Comparison of ENCODE assay signal across 30 mouse cellular contexts in genomic region chr19:10803751-10804150, GRCm38 (mm10). TPM values are rescaled to one million over a fixed set of nuclear protein-coding genes. Genes with fewer than 3 reads are reported as not detected.
DNase-seq lines count a peak whose midpoint lies in the region; ATAC-seq and TF ChIP-seq lines count a peak whose summit lies in the region.
"Had no signal": no experiment of that assay in that cellular context is flagged by ENCODE, and none has a peak within 500 bp of the region (broad histone marks: within the 10 kb centered on the region; RNA-seq: fewer than 3 reads in every experiment).

No protein-coding gene starts in this region.

- TF ChIP-seq POLR2A in cerebellum, adult 2 months (IDR thresholded peaks at IDR 0.05; ENCODE audit: borderline replicate concordance, insufficient read depth, low read length): no peak

- WGBS in cerebellum, adult 2 months: 45% methylated on average over 5 of the region's 5 CpGs
- WGBS in midbrain, embryonic 11.5 days: 76% methylated on average over 5 of the region's 5 CpGs
- 68% methylated on average over 5 of the region's 5 CpGs for WGBS in midbrain, embryonic 13.5 days
- 6% methylated on average over 4 of the region's 5 CpGs for WGBS in macrophage (ENCODE audit: missing documents)

- DNase-seq in cerebellum, adult 2 months: peak in 1 of 2 experiments; percentile 18
- no peak for DNase-seq in cerebellum, postnatal 14 days
- DNase-seq in midbrain, embryonic 11.5 days (ENCODE audit: low spot score, missing footprints): peak; percentile 53
- DNase-seq in layer of hippocampus, adult 8-10 months (ENCODE audit: low spot score in 2 of 2): no peak
- no peak for DNase-seq in spleen, postnatal 10 days (ENCODE audit: low spot score in 2 of 2)
- DNase-seq in heart, adult 9 months (ENCODE audit: low spot score in 2 of 2): no peak
- DNase-seq: adrenal gland, postnatal 36 days; cerebellum, adult 18-20 months; heart, adult 11 months; heart, postnatal 10 days; kidney, adult 9 months; kidney, postnatal 14 days; layer of hippocampus, postnatal 36 days; midbrain, embryonic 14.5 days; retina, postnatal 1 day; right cerebral cortex, postnatal 4 days; thymus, postnatal 25 days had no signal

- no peaks in the 10 kb centered on the region for H3K9me3 ChIP-seq in midbrain, embryonic 11.5 days (ENCODE audit: control insufficient read depth, low read length)
- H3K9me3 ChIP-seq in midbrain, embryonic 13.5 days: no peaks in the 10 kb centered on the region
- H3K9me3 ChIP-seq: embryonic facial prominence, embryonic 15.5 days; forebrain, embryonic 15.5 days; heart, embryonic 12.5 days; limb, embryonic 15.5 days; neural tube, embryonic 13.5 days; stomach, embryonic 15.5 days had no signal

- H3K4me3 ChIP-seq in cerebellum, adult 2 months (replicated peaks; ENCODE audit: insufficient read depth, low read depth, low read length): no peak overlapping the region
- no peak overlapping the region for H3K4me3 ChIP-seq in midbrain, embryonic 11.5 days (ENCODE audit: low read depth, low read length)
- no peak overlapping the region for H3K4me3 ChIP-seq in midbrain, embryonic 13.5 days (replicated peaks)
- H3K4me3 ChIP-seq in macrophage (ENCODE audit: inconsistent target): no peak overlapping the region
- H3K4me3 ChIP-seq: embryonic facial prominence, embryonic 15.5 days; forebrain, embryonic 15.5 days; heart, embryonic 12.5 days; limb, embryonic 15.5 days; myocyte; neural tube, embryonic 13.5 days; stomach, embryonic 15.5 days had no signal

- no peak for ATAC-seq in midbrain, embryonic 11.5 days (ENCODE audit: low FRiP score)
- ATAC-seq in midbrain, embryonic 13.5 days: no peak
- ATAC-seq: forebrain, embryonic 15.5 days; hindbrain, postnatal 0 days; intestine, embryonic 16.5 days had no signal

- no peak overlapping the region for H3K9ac ChIP-seq in midbrain, embryonic 11.5 days (ENCODE audit: low read length)
- no peak overlapping the region for H3K9ac ChIP-seq in midbrain, embryonic 13.5 days (replicated peaks)
- H3K9ac ChIP-seq: embryonic facial prominence, embryonic 15.5 days; forebrain, embryonic 15.5 days; heart, embryonic 12.5 days; limb, embryonic 15.5 days; neural tube, embryonic 13.5 days; stomach, embryonic 15.5 days had no signal

- no peaks in the 10 kb centered on the region for H3K27me3 ChIP-seq in cerebellum, adult 2 months (ENCODE audit: control insufficient read depth, insufficient read depth, low read length)
- H3K27me3 ChIP-seq in midbrain, embryonic 11.5 days (ENCODE audit: control insufficient read depth, insufficient read depth, low read length): no peaks in the 10 kb centered on the region
- H3K27me3 ChIP-seq in midbrain, embryonic 13.5 days: no peaks in the 10 kb centered on the region
- H3K27me3 ChIP-seq: embryonic facial prominence, embryonic 15.5 days; forebrain, embryonic 15.5 days; limb, embryonic 15.5 days; neural tube, embryonic 13.5 days; stomach, embryonic 15.5 days had no signal

- H3K36me3 ChIP-seq in midbrain, embryonic 11.5 days (ENCODE audit: control insufficient read depth, insufficient read depth, low read length): no peaks in the 10 kb centered on the region
- no peaks in the 10 kb centered on the region for H3K36me3 ChIP-seq in midbrain, embryonic 13.5 days
- H3K36me3 ChIP-seq in macrophage (ENCODE audit: inconsistent target): no peaks in the 10 kb centered on the region
- H3K36me3 ChIP-seq: embryonic facial prominence, embryonic 15.5 days; forebrain, embryonic 15.5 days; heart, embryonic 12.5 days; limb, embryonic 15.5 days; neural tube, embryonic 13.5 days; stomach, embryonic 15.5 days had no signal

- TF ChIP-seq CTCF in cerebellum, adult 2 months (IDR thresholded peaks at IDR 0.05; ENCODE audit: borderline replicate concordance, insufficient read depth, low read depth, low read length): no peak

- H3K27ac ChIP-seq in cerebellum, adult 2 months (ENCODE audit: insufficient read depth, low read length): 0 out of 2 replicates have a peak overlapping the region, but pooled peaks have one; percentile 24
- no peak overlapping the region for H3K27ac ChIP-seq in midbrain, embryonic 11.5 days (ENCODE audit: low read depth, low read length)
- H3K27ac ChIP-seq in midbrain, embryonic 13.5 days: no peak overlapping the region
- peak overlapping the region; percentile 49 for H3K27ac ChIP-seq in macrophage
- H3K27ac ChIP-seq: embryonic facial prominence, embryonic 15.5 days; forebrain, embryonic 15.5 days; hindbrain, postnatal 0 days; limb, embryonic 15.5 days; neural tube, embryonic 13.5 days; stomach, embryonic 15.5 days had no signal

- no peak overlapping the region for H3K4me2 ChIP-seq in midbrain, embryonic 11.5 days
- no peak overlapping the region for H3K4me2 ChIP-seq in midbrain, embryonic 13.5 days (replicated peaks)
- H3K4me2 ChIP-seq: embryonic facial prominence, embryonic 15.5 days; forebrain, embryonic 15.5 days; heart, embryonic 12.5 days; limb, embryonic 15.5 days; neural tube, embryonic 13.5 days; stomach, embryonic 15.5 days had no signal

- H3K4me1 ChIP-seq in cerebellum, adult 2 months (ENCODE audit: control insufficient read depth, insufficient read depth, low read length): peaks cover 41% of the 10 kb centered on the region
- no peaks in the 10 kb centered on the region for H3K4me1 ChIP-seq in midbrain, embryonic 11.5 days (ENCODE audit: control insufficient read depth, insufficient read depth, low read length)
- 0 out of 2 replicates have a peak, but pooled peaks cover under 1% of the 10 kb centered on the region for H3K4me1 ChIP-seq in midbrain, embryonic 13.5 days (replicated peaks)
- H3K4me1 ChIP-seq: embryonic facial prominence, embryonic 15.5 days; heart, embryonic 12.5 days; limb, embryonic 15.5 days; neural tube, embryonic 13.5 days; stomach, embryonic 15.5 days had no signal

- no peaks in the 10 kb centered on the region for H3K79me2 ChIP-seq in macrophage (ENCODE audit: inconsistent target)

RNA-seq across cellular contexts. Expression of gene Cd6, which starts 26.1 kb away (rescaled TPM):
- polyA plus RNA-seq in cerebellum, adult 2 months (2012; rRNA removed): 0.05 and 0.10 TPM in 2 replicates
- not detected in 2 replicates for polyA plus RNA-seq in midbrain, embryonic 11.5 days (2014; fragmentation: Nextera tagmentation; extraction: Ambion mirVana)
- not detected in 2 replicates for polyA plus RNA-seq in midbrain, embryonic 13.5 days (2015; fragmentation: Nextera tagmentation; extraction: Ambion mirVana)
- total RNA-seq in macrophage (2018; cell fraction: chromatin; rRNA removed): under 1 TPM in 1 of 26 experiments, not detected in 25; 0.71 TPM
- total RNA-seq in macrophage (2018; cell fraction: cytosol; rRNA removed): under 1 TPM in 2 of 26 experiments, not detected in 24; 0.07 TPM
- total RNA-seq in macrophage (2018; cell fraction: nucleus; rRNA removed): under 1 TPM in 1 of 26 experiments, not detected in 25; 0.48 TPM
- polyA plus RNA-seq in macrophage (2018): 0.06 to 0.12 TPM in 2 of 3 replicates, not detected in the other
- under 1 TPM in 3 of 4 experiments, not detected in 1; 0.16 to 0.20 (median 0.18) TPM for total RNA-seq in layer of hippocampus, adult 8-10 months (2022)
- total RNA-seq: gastrocnemius, adult 8-10 months; hindbrain, postnatal 0 days had no signal
- polyA plus RNA-seq: embryonic facial prominence, embryonic 15.5 days; forebrain, embryonic 15.5 days; heart, embryonic 12.5 days; hindbrain, embryonic 11.5 days; hindbrain, postnatal 0 days; limb, embryonic 15.5 days; midbrain, embryonic 14.5 days; myocyte; neural tube, embryonic 13.5 days had no signal

RNA-seq across cellular contexts. Expression of gene Slc15a3, which starts 35.8 kb away (rescaled TPM):
- 0.51 and 0.62 TPM in 2 replicates for polyA plus RNA-seq in cerebellum, adult 2 months (2012; rRNA removed)
- polyA plus RNA-seq in midbrain, embryonic 11.5 days (2014; fragmentation: Nextera tagmentation; extraction: Ambion mirVana): 0.18 and 0.25 TPM in 2 replicates
- polyA plus RNA-seq in midbrain, embryonic 13.5 days (2015; fragmentation: Nextera tagmentation; extraction: Ambion mirVana): 0.28 and 0.59 TPM in 2 replicates
- total RNA-seq in macrophage (2018; cell fraction: chromatin; rRNA removed): 100 to 1,000 TPM; 207 to 998 (median 456) TPM
- total RNA-seq in macrophage (2018; cell fraction: cytosol; rRNA removed): 1,000 to 10,000 TPM in 1 of 26 experiments, 100 to 1,000 TPM in 25; 372 to 1,028 (median 651) TPM
- 1,000 to 10,000 TPM in 8 of 26 experiments, 100 to 1,000 TPM in 18; 401 to 1,189 (median 870) TPM for total RNA-seq in macrophage (2018; cell fraction: nucleus; rRNA removed)
- polyA plus RNA-seq in macrophage (2018): 344 to 583 TPM (median 414 TPM) in 3 replicates
- 10 to 100 TPM in 2 of 4 experiments, 1 to 10 TPM in 2; 1.1 to 19.4 (median 6.8) TPM for total RNA-seq in layer of hippocampus, adult 8-10 months (2022)

Comparison
In these comparisons a context has a peak if more than half of its experiments do, and no peak if none do; other contexts are left out.
1. H3K27ac ChIP-seq: peak in cerebellum, adult 2 months (single experiment) and macrophage (single experiment); none in midbrain, embryonic 11.5 days (single experiment) and midbrain, embryonic 13.5 days (single experiment).
2. RNA of gene Slc15a3, which starts 35.8 kb away (polyA plus RNA-seq): 344 to 583 TPM in macrophage; 0.51 to 0.62 TPM in cerebellum, adult 2 months, 0.28 to 0.59 TPM in midbrain, embryonic 13.5 days and 0.18 to 0.25 TPM in midbrain, embryonic 11.5 days; every median in the first group is over 100 times any median in the second.